ENCODE assay signal across 9 mouse cellular contexts in the genomic region with DNA sequence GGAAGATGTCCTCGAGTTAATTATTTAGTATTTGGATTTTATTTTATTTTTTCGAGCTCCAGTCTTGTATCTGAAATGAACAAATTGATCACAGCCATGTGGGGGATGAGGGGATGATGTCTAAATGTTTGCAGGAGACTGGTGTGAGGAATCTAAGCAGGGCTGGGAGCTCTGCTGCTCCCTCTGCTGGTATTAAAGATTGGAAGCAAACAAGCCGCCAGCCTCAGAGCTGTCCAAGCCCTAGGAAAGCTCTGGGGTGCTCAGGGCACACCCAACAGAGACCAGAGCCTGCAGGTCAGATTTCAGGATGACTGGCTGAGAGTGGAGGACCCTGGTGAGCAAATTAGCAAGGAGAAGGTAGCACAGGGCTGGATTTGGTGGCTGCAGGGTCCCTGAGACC.
DNase-seq lines count a peak whose midpoint lies in the region; ATAC-seq and TF ChIP-seq lines count a peak whose summit lies in the region.
"Had no signal": no experiment of that assay in that cellular context is flagged by ENCODE, and none has a peak within 500 bp of the region (broad histone marks: within the 10 kb centered on the region; RNA-seq: fewer than 3 reads in every experiment).

No protein-coding gene starts in this region.

- no peak overlapping the region for H3K4me2 ChIP-seq in liver, embryonic 11.5 days
- H3K4me2 ChIP-seq: limb, embryonic 15.5 days had no signal

- no peak for ATAC-seq in liver, embryonic 11.5 days (replicated peaks; ENCODE audit: low FRiP score)
- peak; percentile 76 for ATAC-seq in megakaryocyte progenitor cell, adult 5-6 weeks (replicated peaks; ENCODE audit: poor library complexity)

- H3K36me3 ChIP-seq in liver, adult 2 months (ENCODE audit: control insufficient read depth, insufficient read depth, low read length): no peaks in the 10 kb centered on the region
- no peaks in the 10 kb centered on the region for H3K36me3 ChIP-seq in liver, embryonic 11.5 days (ENCODE audit: control insufficient read depth, insufficient read depth, low read length)
- no peaks in the 10 kb centered on the region for H3K36me3 ChIP-seq in spleen, adult 2 months (ENCODE audit: control insufficient read depth, insufficient read depth, low read length)
- H3K36me3 ChIP-seq: limb, embryonic 15.5 days had no signal

- no peaks in the 10 kb centered on the region for H3K4me1 ChIP-seq in liver, adult 2 months (ENCODE audit: control insufficient read depth, insufficient read depth, low read length)
- H3K4me1 ChIP-seq in liver, embryonic 11.5 days (replicated peaks; ENCODE audit: control insufficient read depth, insufficient read depth, low read length): no peaks in the 10 kb centered on the region
- no peaks in the 10 kb centered on the region for H3K4me1 ChIP-seq in spleen, adult 2 months (ENCODE audit: control insufficient read depth, insufficient read depth, insufficient read length)
- H3K4me1 ChIP-seq: limb, embryonic 15.5 days had no signal

- peak; percentile 6 for DNase-seq in liver, adult 2 months (ENCODE audit: extremely low read depth, low read depth, low spot score)
- DNase-seq in liver, embryonic 11.5 days (ENCODE audit: low spot score): no peak
- peak; percentile 63 for DNase-seq in adipocyte (ENCODE audit: low spot score)
- peak; percentile 71 for DNase-seq in embryo, embryonic 10 days (ENCODE audit: low spot score)
- peak; percentile 21 for DNase-seq in gastrocnemius, postnatal 25 days
- peak; percentile 58 to 65 for DNase-seq in kidney, postnatal 4 days
- DNase-seq in spleen, adult 2 months (ENCODE audit: low read depth in 1 of 2, low spot score in 2 of 2): peak; percentile 22 to 30

- no peak for TF ChIP-seq POLR2A in liver, adult 2 months (IDR thresholded peaks at IDR 0.05; ENCODE audit: extremely low read depth, insufficient read depth, low read length)
- no peak for TF ChIP-seq POLR2A in spleen, adult 2 months (IDR thresholded peaks at IDR 0.05; ENCODE audit: low read depth, low read length)

- H3K27me3 ChIP-seq in liver, adult 2 months (ENCODE audit: control insufficient read depth, insufficient read depth, low read length): no peaks in the 10 kb centered on the region
- no peaks in the 10 kb centered on the region for H3K27me3 ChIP-seq in liver, embryonic 11.5 days (replicated peaks; ENCODE audit: control insufficient read depth, insufficient read depth, low read length)
- no peaks in the 10 kb centered on the region for H3K27me3 ChIP-seq in spleen, adult 2 months (ENCODE audit: control insufficient read depth, insufficient read depth, low read length)

- no peak overlapping the region for H3K4me3 ChIP-seq in liver, adult 2 months (ENCODE audit: insufficient read depth, low read depth, low read length)
- H3K4me3 ChIP-seq in liver, embryonic 11.5 days (ENCODE audit: low read depth, low read length): no peak overlapping the region
- H3K4me3 ChIP-seq in spleen, adult 2 months (ENCODE audit: extremely low read depth, insufficient read depth, insufficient read length): no peak overlapping the region
- H3K4me3 ChIP-seq: limb, embryonic 15.5 days had no signal

- H3K9me3 ChIP-seq in liver, embryonic 11.5 days (ENCODE audit: control insufficient read depth, low read length): no peaks in the 10 kb centered on the region
- H3K9me3 ChIP-seq: limb, embryonic 15.5 days had no signal

- H3K79me2 ChIP-seq in liver, adult 2 months (ENCODE audit: control insufficient read depth, insufficient read depth, low read length): no peaks in the 10 kb centered on the region

- no peak overlapping the region for H3K9ac ChIP-seq in liver, adult 2 months (ENCODE audit: low read depth, low read length)
- no peak overlapping the region for H3K9ac ChIP-seq in liver, embryonic 11.5 days (ENCODE audit: low read depth, low read length)
- H3K9ac ChIP-seq: limb, embryonic 15.5 days had no signal

- TF ChIP-seq CTCF in liver, adult 2 months (IDR thresholded peaks at IDR 0.05; ENCODE audit: low read depth, low read length): peak; percentile 71
- TF ChIP-seq CTCF in spleen, adult 2 months (IDR thresholded peaks at IDR 0.05; ENCODE audit: extremely low read depth, insufficient read depth, insufficient read length, insufficient replicate concordance): peak; percentile 73; the same call in 1 of the 2 replicates

- H3K27ac ChIP-seq in liver, adult 2 months (replicated peaks; ENCODE audit: insufficient read depth, low read depth, low read length): no peak overlapping the region
- H3K27ac ChIP-seq in liver, embryonic 11.5 days (ENCODE audit: low read depth, low read length): no peak overlapping the region
- H3K27ac ChIP-seq in spleen, adult 2 months (ENCODE audit: insufficient read depth, low read length): no peak overlapping the region
- H3K27ac ChIP-seq: limb, embryonic 15.5 days had no signal

- 4% methylated on average over 3 of the region's 3 CpGs for WGBS in liver, adult 2 months
- WGBS in liver, embryonic 11.5 days: 12% methylated on average over 3 of the region's 3 CpGs
- WGBS in spleen, adult 2 months: 12% methylated on average over 3 of the region's 3 CpGs
